Mouse (Mus musculus): Measurements from ENCODE around the gene Saxo1.
A peak's percentile ranks its signal among the peaks of the same experiment; 100 is the strongest.

Gene Saxo1

GRCm38 (mm10) chr4:86558228-86558627 lies at the start of gene Saxo1:
Gene Saxo1 (minus strand): TSS chr4:86558328.
- no peak for DNase-seq

- no peak for DNase-seq
Measured at GRCm38 (mm10) chr4:86591304-86591703, 33.2 kb upstream of the Saxo1 start.

GRCm38 (mm10) chr4:86588236-86588635 lies 30.1 kb upstream of the Saxo1 start:
- DNase-seq = no peak

- DNase-seq = no peak
Measured at GRCm38 (mm10) chr4:86580591-86580990, 22.5 kb upstream of the Saxo1 start.

GRCm38 (mm10) chr4:86580056-86580455 lies 21.9 kb upstream of the Saxo1 start:
- DNase-seq = no peak

- DNase-seq = peak; percentile 12
Measured at GRCm38 (mm10) chr4:86576630-86577225, 18.6 kb upstream of the Saxo1 start.

GRCm38 (mm10) chr4:86576120-86576541 lies 18.0 kb upstream of the Saxo1 start:
- DNase-seq = no peak

- DNase-seq = peak; percentile 93
Measured at GRCm38 (mm10) chr4:86575283-86575983, 17.3 kb upstream of the Saxo1 start, which contains the start of gene Rraga. Gene Rraga (plus strand): TSS chr4:86575668.

GRCm38 (mm10) chr4:86574939-86575282 lies 16.8 kb upstream of the Saxo1 start:
- no peak for DNase-seq

GRCm38 (mm10) chr4:86561061-86561460 lies 2.9 kb upstream of the Saxo1 start:
- DNase-seq = no peak

- no peak for DNase-seq
Measured at GRCm38 (mm10) chr4:86559006-86559405, 878 bp upstream of the Saxo1 start.

GRCm38 (mm10) chr4:86557371-86557770 lies 757 bp downstream of the Saxo1 start:
- DNase-seq = no peak

GRCm38 (mm10) chr4:86555035-86555707 lies 3.0 kb downstream of the Saxo1 start:
- no peak for DNase-seq

GRCm38 (mm10) chr4:86548332-86548731 lies 9.8 kb downstream of the Saxo1 start:
- no peak for DNase-seq

- no peak for DNase-seq
Measured at GRCm38 (mm10) chr4:86545615-86546014, 12.5 kb downstream of the Saxo1 start.

- DNase-seq = no peak
Measured at GRCm38 (mm10) chr4:86543999-86544398, 14.1 kb downstream of the Saxo1 start.

- DNase-seq = no peak
Measured at GRCm38 (mm10) chr4:86541573-86541972, 16.6 kb downstream of the Saxo1 start.

- DNase-seq = no peak
Measured at GRCm38 (mm10) chr4:86538936-86539335, 19.2 kb downstream of the Saxo1 start.

GRCm38 (mm10) chr4:86537972-86538371 lies 20.2 kb downstream of the Saxo1 start:
- DNase-seq = no peak

- no peak for DNase-seq
Measured at GRCm38 (mm10) chr4:86534091-86534481, 24.0 kb downstream of the Saxo1 start.

GRCm38 (mm10) chr4:86533406-86534090 lies 24.6 kb downstream of the Saxo1 start:
- no peak for DNase-seq

- DNase-seq = peak; percentile 71
Measured at GRCm38 (mm10) chr4:86529161-86529560, 29.0 kb downstream of the Saxo1 start.

All from cerebellum, adult 9-11 months (tissue).